Mouse (Mus musculus): ENCODE data around the gene Tmem104. TPM values are rescaled to one million over a fixed set of nuclear protein-coding genes. Genes with fewer than 3 reads are reported as not detected.

Gene Tmem104
- polyA plus RNA-seq, 1 experiment from 2014 or later: 15.1 TPM

- Histone ChIP-seq H3K9me3 (no peaks in the 10 kb centered on the region), H3K9ac (no peak overlapping the region), H3K36me3 (no peaks in the 10 kb centered on the region), H3K4me1 (replicated peaks) (peaks cover 66% of the 10 kb centered on the region), H3K4me3 (no peak overlapping the region), H3K27me3 (0 out of 2 replicates have a peak, but pooled peaks cover 6% of the 10 kb centered on the region), H3K27ac (replicated peaks) (no peak overlapping the region), H3K4me2 (no peak overlapping the region)
- 47% methylated on average over 6 of the region's 6 CpGs for WGBS
- no peak for ATAC-seq (ENCODE audit: low FRiP score, low read depth)
These were observed 38.0 kb downstream of the Tmem104 start for GRCm38 (mm10) chr11:115225301-115225700.

- Histone ChIP-seq H3K9ac (no peak overlapping the region), H3K9me3 (no peaks in the 10 kb centered on the region), H3K36me3 (no peaks in the 10 kb centered on the region), H3K4me3 (no peak overlapping the region), H3K4me1 (replicated peaks) (peaks cover 73% of the 10 kb centered on the region), H3K27ac (replicated peaks) (peak overlapping the region; percentile 37; the same call in 1 of the 2 replicates), H3K4me2 (no peak overlapping the region), H3K27me3 (0 out of 2 replicates have a peak, but pooled peaks cover 7% of the 10 kb centered on the region)
- 29% methylated on average over 14 of the region's 14 CpGs for WGBS
- peak; percentile 38; the same call in 1 of the 2 replicates for ATAC-seq (ENCODE audit: low FRiP score, low read depth)
These were observed 39.7 kb downstream of the Tmem104 start for GRCm38 (mm10) chr11:115226811-115227491.

GRCm38 (mm10) chr11:115227640-115228039, 40.4 kb downstream of the Tmem104 start:
- H3K4me3 ChIP-seq: no peak overlapping the region
- H3K27ac ChIP-seq (replicated peaks): no peak overlapping the region
- H3K4me1 ChIP-seq (replicated peaks): peaks cover 73% of the 10 kb centered on the region
- ATAC-seq (ENCODE audit: low FRiP score, low read depth): no peak
- H3K9me3 ChIP-seq: no peaks in the 10 kb centered on the region
- 0 out of 2 replicates have a peak, but pooled peaks cover 7% of the 10 kb centered on the region for H3K27me3 ChIP-seq
- H3K36me3 ChIP-seq: no peaks in the 10 kb centered on the region
- no peak overlapping the region for H3K4me2 ChIP-seq
- no peak overlapping the region for H3K9ac ChIP-seq
- WGBS: 24% methylated on average over 12 of the region's 12 CpGs

GRCm38 (mm10) chr11:115228430-115228829, 41.1 kb downstream of the Tmem104 start:
- H3K27me3 ChIP-seq: 0 out of 2 replicates have a peak, but pooled peaks cover 7% of the 10 kb centered on the region
- H3K4me1 ChIP-seq (replicated peaks): peaks cover 73% of the 10 kb centered on the region
- no peak overlapping the region for H3K4me2 ChIP-seq
- WGBS: 73% methylated on average over 7 of the region's 7 CpGs
- H3K27ac ChIP-seq (replicated peaks): no peak overlapping the region
- no peaks in the 10 kb centered on the region for H3K36me3 ChIP-seq
- H3K9me3 ChIP-seq: no peaks in the 10 kb centered on the region
- no peak for ATAC-seq (ENCODE audit: low FRiP score, low read depth)
- no peak overlapping the region for H3K4me3 ChIP-seq
- H3K9ac ChIP-seq: no peak overlapping the region

GRCm38 (mm10) chr11:115229021-115229930, 42.0 kb downstream of the Tmem104 start:
- H3K4me3 ChIP-seq: no peak overlapping the region
- H3K4me1 ChIP-seq (replicated peaks): peaks cover 78% of the 10 kb centered on the region
- no peak for ATAC-seq (ENCODE audit: low FRiP score, low read depth)
- H3K9ac ChIP-seq: no peak overlapping the region
- H3K9me3 ChIP-seq: no peaks in the 10 kb centered on the region
- H3K4me2 ChIP-seq: no peak overlapping the region
- no peaks in the 10 kb centered on the region for H3K36me3 ChIP-seq
- H3K27ac ChIP-seq (replicated peaks): no peak overlapping the region
- 50% methylated on average over 15 of the region's 15 CpGs for WGBS
- H3K27me3 ChIP-seq: 0 out of 2 replicates have a peak, but pooled peaks cover 7% of the 10 kb centered on the region

- peak overlapping the region; percentile 32; the same call in 1 of the 2 replicates for H3K27ac ChIP-seq (replicated peaks)
- no peak for ATAC-seq (ENCODE audit: low FRiP score, low read depth)
- H3K9ac ChIP-seq: no peak overlapping the region
- H3K4me3 ChIP-seq: no peak overlapping the region
- WGBS: 55% methylated on average over 14 of the region's 14 CpGs
- H3K4me1 ChIP-seq (replicated peaks): peaks cover 78% of the 10 kb centered on the region
- no peaks in the 10 kb centered on the region for H3K36me3 ChIP-seq
- 0 out of 2 replicates have a peak, but pooled peaks cover 7% of the 10 kb centered on the region for H3K27me3 ChIP-seq
- H3K4me2 ChIP-seq: no peak overlapping the region
- no peaks in the 10 kb centered on the region for H3K9me3 ChIP-seq
These were observed 44.1 kb downstream of the Tmem104 start for GRCm38 (mm10) chr11:115231168-115231915.

GRCm38 (mm10) chr11:115231924-115232323, 44.6 kb downstream of the Tmem104 start:
- Histone ChIP-seq H3K4me3 (no peak overlapping the region), H3K4me1 (replicated peaks) (peaks cover 77% of the 10 kb centered on the region), H3K9me3 (no peaks in the 10 kb centered on the region), H3K27ac (replicated peaks) (peak overlapping the region; percentile 32; the same call in 1 of the 2 replicates), H3K36me3 (no peaks in the 10 kb centered on the region), H3K27me3 (0 out of 2 replicates have a peak, but pooled peaks cover 7% of the 10 kb centered on the region), H3K4me2 (no peak overlapping the region), H3K9ac (no peak overlapping the region)
- no peak for ATAC-seq (ENCODE audit: low FRiP score, low read depth)
- WGBS: 24% methylated on average over 9 of the region's 9 CpGs

GRCm38 (mm10) chr11:115232889-115233288, 45.6 kb downstream of the Tmem104 start:
- Histone ChIP-seq H3K9me3 (no peaks in the 10 kb centered on the region), H3K4me1 (replicated peaks) (peaks cover 67% of the 10 kb centered on the region), H3K4me3 (no peak overlapping the region), H3K4me2 (no peak overlapping the region), H3K27ac (replicated peaks) (no peak overlapping the region), H3K27me3 (0 out of 2 replicates have a peak, but pooled peaks cover 11% of the 10 kb centered on the region), H3K9ac (no peak overlapping the region), H3K36me3 (no peaks in the 10 kb centered on the region)
- 74% methylated on average over 5 of the region's 5 CpGs for WGBS
- no peak for ATAC-seq (ENCODE audit: low FRiP score, low read depth)

GRCm38 (mm10) chr11:115233526-115234290, 46.4 kb downstream of the Tmem104 start:
- 32% methylated on average over 20 of the region's 20 CpGs for WGBS
- Histone ChIP-seq H3K9ac (no peak overlapping the region), H3K27me3 (0 out of 2 replicates have a peak, but pooled peaks cover 11% of the 10 kb centered on the region), H3K4me3 (no peak overlapping the region), H3K36me3 (no peaks in the 10 kb centered on the region), H3K27ac (replicated peaks) (no peak overlapping the region), H3K4me2 (no peak overlapping the region), H3K9me3 (no peaks in the 10 kb centered on the region), H3K4me1 (replicated peaks) (peaks cover 59% of the 10 kb centered on the region)
- no peak for ATAC-seq (ENCODE audit: low FRiP score, low read depth)

- H3K9ac ChIP-seq: no peak overlapping the region
- 0 out of 2 replicates have a peak, but pooled peaks have one; percentile 7 for ATAC-seq (ENCODE audit: low FRiP score, low read depth)
- 0 out of 2 replicates have a peak, but pooled peaks cover 11% of the 10 kb centered on the region for H3K27me3 ChIP-seq
- H3K4me1 ChIP-seq (replicated peaks): peaks cover 54% of the 10 kb centered on the region
- H3K9me3 ChIP-seq: no peaks in the 10 kb centered on the region
- H3K27ac ChIP-seq (replicated peaks): no peak overlapping the region
- 65% methylated on average over 15 of the region's 15 CpGs for WGBS
- no peak overlapping the region for H3K4me2 ChIP-seq
- H3K36me3 ChIP-seq: no peaks in the 10 kb centered on the region
- H3K4me3 ChIP-seq: no peak overlapping the region
These were observed 47.2 kb downstream of the Tmem104 start for GRCm38 (mm10) chr11:115234320-115235044.
